Mouse (Mus musculus): ENCODE results near the gene C1rl. TPM values are rescaled to one million over a fixed set of nuclear protein-coding genes. Genes with fewer than 3 reads are reported as not detected.
"Not testable (repeated sequence)": the region's sequence is repeated elsewhere in the genome, so short reads cannot be mapped to it uniquely, and the experiment has no call there.

The C1rl gene
- total RNA-seq, 1 experiment from 2014 or later, result 0.19 TPM

- no peak for ATAC-seq (replicated peaks; ENCODE audit: insufficient number of reproducible peaks, low FRiP score, low TSS enrichment, poor library complexity, severe bottlenecking)
Measured at GRCm38 (mm10) chr6:124545425-124545824, 52.5 kb downstream of the C1rl start.

- not testable (repeated sequence) for ATAC-seq (replicated peaks; ENCODE audit: insufficient number of reproducible peaks, low FRiP score, low TSS enrichment, poor library complexity, severe bottlenecking)
Measured at GRCm38 (mm10) chr6:124547979-124548378, 55.1 kb downstream of the C1rl start.

- ATAC-seq (replicated peaks; ENCODE audit: insufficient number of reproducible peaks, low FRiP score, low TSS enrichment, poor library complexity, severe bottlenecking), result no peak
Measured at GRCm38 (mm10) chr6:124549023-124549550, 56.2 kb downstream of the C1rl start.

GRCm38 (mm10) chr6:124552766-124553165, 59.9 kb downstream of the C1rl start:
- no peak for ATAC-seq (replicated peaks; ENCODE audit: insufficient number of reproducible peaks, low FRiP score, low TSS enrichment, poor library complexity, severe bottlenecking)

- not testable (repeated sequence) for ATAC-seq (replicated peaks; ENCODE audit: insufficient number of reproducible peaks, low FRiP score, low TSS enrichment, poor library complexity, severe bottlenecking)
Measured at GRCm38 (mm10) chr6:124555956-124556355, 63.0 kb downstream of the C1rl start.

Other genes with a start within 250 kb of the C1rl start
- 1.7 to 2.9 TPM (median 2.2 TPM) in 3 replicates for gene Cd163, start 188.5 kb upstream of the C1rl start, total RNA-seq (2017)
- gene Pex5, start 78.0 kb upstream of the C1rl start, total RNA-seq (2017), result 17.3 to 24.2 TPM (median 20.2 TPM) in 3 replicates
- not detected in 3 replicates for gene Clstn3, start 28.3 kb upstream of the C1rl start, total RNA-seq (2017)
- gene C1ra, start 19.3 kb downstream of the C1rl start, total RNA-seq (2017), result 1.4 TPM in 1 of 3 replicates, not detected in the others
- gene C1s1, start 49.2 kb downstream of the C1rl start, total RNA-seq (2017), result not detected in 3 replicates
- not detected in 3 replicates for gene C1rb, start 77.2 kb downstream of the C1rl start, total RNA-seq (2017)
- not detected in 3 replicates for gene C1s2, start 143.0 kb downstream of the C1rl start, total RNA-seq (2017)
- 18.6 to 29.6 TPM (median 20.8 TPM) in 3 replicates for gene Lpcat3, start 169.9 kb downstream of the C1rl start, total RNA-seq (2017)
- gene Emg1, start 219.1 kb downstream of the C1rl start, total RNA-seq (2017), result 82.8 to 125 TPM (median 86.6 TPM) in 3 replicates
- gene Phb2, start 219.2 kb downstream of the C1rl start, total RNA-seq (2017), result 123 to 138 TPM (median 126 TPM) in 3 replicates
- 1,360 to 1,911 TPM (median 1,427 TPM) in 3 replicates for gene Ptpn6, start 245.6 kb downstream of the C1rl start, total RNA-seq (2017)
- 150 to 174 TPM (median 165 TPM) in 3 replicates for gene Grcc10, start 248.3 kb downstream of the C1rl start, total RNA-seq (2017)